Mouse (Mus musculus) erythroblast, embryonic 14.5 days (primary cell): ENCODE measurements around the gene Chil4. TPM values are rescaled to one million over a fixed set of nuclear protein-coding genes. Genes with fewer than 3 reads are reported as not detected.

Experiments
- H3K27me3 ChIP-seq: 2 replicates; pipeline ENCODE4 v1.6.1; 2012; ENCODE audit warnings: inconsistent platforms; ENCODE audit not compliant: control insufficient read depth
- H3K36me3 ChIP-seq: 2 replicates; pipeline ENCODE4 v1.6.1; 2012; ENCODE audit warnings: mild to moderate bottlenecking, inconsistent platforms; ENCODE audit not compliant: control insufficient read depth
- H3K4me1 ChIP-seq: 2 replicates; pipeline ENCODE4 v1.6.1; 2012; ENCODE audit warnings: inconsistent platforms; ENCODE audit not compliant: control insufficient read depth
- H3K4me3 ChIP-seq: replicated peaks from 2 replicates; pipeline ENCODE3; 2012; ENCODE audit warnings: moderate library complexity, mild to moderate bottlenecking, inconsistent platforms
- H3K9me3 ChIP-seq: 2 replicates; pipeline ENCODE4 v1.6.1; 2012; ENCODE audit warnings: low read length, inconsistent platforms, mixed read lengths; ENCODE audit not compliant: control insufficient read depth
- GATA1 ChIP-seq: IDR thresholded peaks from 2 replicates; pipeline ENCODE4 v1.6.1; 2012; ENCODE audit warnings: low read length, inconsistent platforms, mixed read lengths
- TAL1 ChIP-seq: IDR thresholded peaks from 3 replicates; pipeline ENCODE4 v1.6.1; 2012; ENCODE audit warnings: low read length, inconsistent platforms, mixed read lengths
- polyA plus RNA-seq: library from polyadenylated mRNA; stranded (reverse); fragments of >175 nt; gene quantifications from 2 replicates; pipeline ENCODE4 v1.2.3, GENCODE M21; 2012

Gene Chil4
- polyA plus RNA-seq, 1 experiment: not detected

DNA sequence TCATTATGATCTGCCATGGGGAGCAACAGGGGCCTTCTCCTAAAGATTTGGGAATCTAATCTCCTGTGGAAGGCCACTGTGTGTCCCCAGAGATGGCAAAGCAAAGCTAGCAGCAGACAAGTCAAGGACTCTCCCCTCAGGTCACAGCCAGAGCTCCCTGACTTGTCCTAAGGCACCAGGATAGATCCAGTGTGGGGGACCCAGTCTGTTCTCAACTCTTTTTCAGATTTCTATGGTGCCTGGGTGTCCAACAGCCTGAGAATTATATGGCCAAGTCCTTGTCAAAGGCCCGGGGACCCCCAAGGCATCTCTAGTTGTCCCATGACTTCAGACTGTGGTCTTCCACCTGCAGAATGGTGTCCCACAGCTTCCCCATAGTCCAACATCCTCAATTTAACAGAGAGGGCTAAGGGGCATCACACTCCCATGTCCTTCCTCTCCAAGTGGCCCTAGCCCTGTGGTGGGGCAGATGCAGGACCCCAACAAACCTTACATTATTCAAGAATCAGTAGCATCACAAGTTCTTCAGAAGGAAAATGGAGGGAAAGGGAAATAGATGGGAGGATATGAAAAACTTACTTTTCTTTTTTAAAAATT lies 48.1 kb downstream of the Chil4 start:
- TF ChIP-seq GATA1 (no peak), TAL1 (no peak)
- Histone ChIP-seq H3K9me3 (peaks cover 3% of the 10 kb centered on the region; the same call in 1 of the 2 replicates), H3K27me3 (no peaks in the 10 kb centered on the region), H3K4me3 (no peak overlapping the region), H3K4me1 (no peaks in the 10 kb centered on the region), H3K36me3 (no peaks in the 10 kb centered on the region)

DNA sequence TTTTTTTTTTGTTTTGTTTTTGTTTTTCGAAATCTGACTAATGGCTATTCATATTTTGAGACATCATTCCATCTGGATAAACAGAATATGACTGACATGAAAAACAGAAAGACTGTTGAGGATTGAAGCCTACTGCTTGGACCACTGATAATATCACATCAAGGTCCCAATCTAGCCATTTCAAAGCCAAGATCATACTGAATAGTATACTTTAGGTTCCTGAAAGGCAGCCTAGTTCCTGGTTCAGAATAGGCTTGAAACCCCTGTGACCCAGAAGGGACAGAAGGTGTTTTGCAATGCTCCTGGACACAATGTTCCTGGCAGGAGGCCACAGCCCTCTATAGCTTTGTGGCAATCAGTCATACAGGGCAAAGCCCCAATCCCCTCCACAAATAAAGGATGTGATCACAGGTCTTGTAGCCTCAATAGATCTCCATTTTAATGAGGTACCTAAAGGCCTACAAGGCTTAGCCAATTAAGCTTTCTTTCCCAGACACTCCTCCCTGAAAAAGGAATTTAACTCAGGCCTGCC lies 48.7 kb downstream of the Chil4 start:
- TF ChIP-seq TAL1: no peak
- TF ChIP-seq GATA1: no peak
- Histone ChIP-seq H3K4me1 (no peaks in the 10 kb centered on the region), H3K36me3 (no peaks in the 10 kb centered on the region), H3K9me3 (peaks cover 3% of the 10 kb centered on the region; the same call in 1 of the 2 replicates), H3K4me3 (no peak overlapping the region), H3K27me3 (no peaks in the 10 kb centered on the region)

- TF ChIP-seq TAL1 (no peak), GATA1 (no peak)
- Histone ChIP-seq H3K4me3 (no peak within 1 kb of the TSS), H3K27me3 (no peaks in the 10 kb centered on the region), H3K9me3 (peaks cover 3% of the 10 kb centered on the region; the same call in 1 of the 2 replicates), H3K4me1 (no peaks in the 10 kb centered on the region), H3K36me3 (no peaks in the 10 kb centered on the region)
Observed at GRCm38 (mm10) chr3:106167464-106167863, 51.8 kb downstream of the Chil4 start, which contains the start of gene Chil3. Gene Chil3, minus strand, starts transcription at chr3:106167564.

- no peak for TF ChIP-seq TAL1
- TF ChIP-seq GATA1: no peak
- no peaks in the 10 kb centered on the region for H3K9me3 ChIP-seq
- H3K27me3 ChIP-seq: no peaks in the 10 kb centered on the region
- H3K36me3 ChIP-seq: no peaks in the 10 kb centered on the region
- no peaks in the 10 kb centered on the region for H3K4me1 ChIP-seq
- H3K4me3 ChIP-seq: no peak overlapping the region
Observed at GRCm38 (mm10) chr3:106154413-106154812, 64.9 kb downstream of the Chil4 start.

Other genes starting within 250 kb of the Chil4 start
- gene Ovgp1, start 245.8 kb downstream of the Chil4 start, polyA plus RNA-seq: not detected in 2 replicates
- gene Pifo, start 204.9 kb downstream of the Chil4 start, polyA plus RNA-seq: not detected in 2 replicates
- not detected in 2 replicates for gene Chil5, start 186.7 kb downstream of the Chil4 start, polyA plus RNA-seq
- not detected in 2 replicates for gene Chia1, start 106.3 kb downstream of the Chil4 start, polyA plus RNA-seq
- gene Chil3, start 51.9 kb downstream of the Chil4 start, polyA plus RNA-seq: not detected in 2 replicates
- not detected in 2 replicates for gene Chil6, start 186.7 kb upstream of the Chil4 start, polyA plus RNA-seq